Mouse (Mus musculus) retina, postnatal 1 day (tissue): Measurements from ENCODE around the gene Nup210.

ENCODE experiments used
- DNase-seq: peaks from one replicate; pipeline ENCODE4 v3.0.0-alpha.2; 2012

The Nup210 gene

DNA sequence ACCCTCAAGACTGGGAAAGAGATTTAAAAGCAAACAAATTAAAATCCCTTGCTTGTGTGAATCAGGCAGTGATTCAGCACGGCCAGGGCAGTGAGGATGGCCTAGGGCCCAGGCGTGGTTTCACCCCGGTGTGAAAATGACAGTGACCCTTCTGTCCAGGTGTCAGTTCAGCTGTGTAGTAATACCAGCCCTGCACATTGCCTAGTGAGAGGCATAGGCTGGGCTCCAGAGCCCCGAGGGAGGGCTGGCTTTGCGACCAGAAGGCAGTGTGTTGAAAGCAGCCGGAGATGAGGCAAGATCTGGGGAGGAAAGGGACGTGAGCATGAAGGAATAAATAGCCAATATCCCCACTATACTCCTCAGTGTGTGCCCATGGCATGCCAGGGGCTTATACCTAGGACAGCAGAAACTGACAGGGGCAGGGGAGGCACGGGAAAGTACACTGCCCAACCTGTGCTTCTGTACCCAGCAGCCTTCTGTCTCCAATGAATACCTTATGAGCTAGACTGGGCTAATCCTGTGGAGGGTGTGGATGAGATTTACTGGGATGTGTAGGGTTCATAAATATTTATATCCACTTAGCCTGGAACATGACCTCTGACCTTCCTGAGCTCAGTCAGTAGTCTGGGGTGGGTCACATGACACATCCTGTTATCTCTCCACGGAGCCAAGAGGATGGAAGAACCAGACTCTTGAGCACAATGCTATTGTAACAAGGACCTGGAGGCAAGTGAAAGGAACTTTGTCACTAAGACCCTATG is 102.3 kb downstream of the Nup210 start:
- peak; percentile 25 for DNase-seq

DNA sequence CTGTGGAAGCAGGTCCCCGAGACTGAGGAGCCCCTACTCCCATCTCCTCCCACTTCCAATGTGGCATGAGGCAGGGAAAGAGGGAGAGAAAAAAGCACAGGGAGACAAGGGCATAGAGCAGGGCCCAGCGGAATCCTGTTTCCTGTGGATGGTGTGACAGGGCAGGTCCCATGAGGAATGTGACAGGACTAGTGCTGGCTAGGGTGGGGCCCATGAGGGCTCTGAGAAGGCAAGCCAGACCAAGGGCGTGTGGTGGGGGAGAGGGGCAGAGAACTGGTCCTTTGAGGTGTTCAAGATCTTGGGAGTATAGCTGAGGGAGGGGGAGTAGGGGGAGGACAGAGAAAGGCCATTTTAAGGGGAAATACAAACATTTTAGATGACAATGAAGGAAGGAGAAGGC is 104.2 kb downstream of the Nup210 start:
- DNase-seq, result no peak

DNA sequence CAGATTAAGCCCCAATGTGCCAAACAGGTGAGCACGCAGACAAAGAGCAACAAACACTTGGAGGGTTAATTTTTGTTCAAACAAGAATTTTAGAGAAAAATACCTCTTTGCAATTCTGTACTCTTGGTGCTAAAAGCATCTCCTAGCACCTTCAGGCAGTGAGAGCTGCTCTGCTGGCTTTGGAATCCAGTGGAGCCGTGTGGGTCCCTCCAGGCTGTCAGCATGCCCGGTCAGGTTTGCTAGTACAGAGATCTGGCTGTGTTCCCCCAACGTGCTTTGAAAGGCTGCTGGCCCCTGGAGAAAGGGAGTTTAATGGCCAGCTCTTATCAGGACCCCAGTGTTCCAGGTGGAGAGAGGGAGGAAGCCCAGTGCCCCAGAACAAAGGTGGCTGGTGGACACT is 105.1 kb downstream of the Nup210 start:
- no peak for DNase-seq

DNA sequence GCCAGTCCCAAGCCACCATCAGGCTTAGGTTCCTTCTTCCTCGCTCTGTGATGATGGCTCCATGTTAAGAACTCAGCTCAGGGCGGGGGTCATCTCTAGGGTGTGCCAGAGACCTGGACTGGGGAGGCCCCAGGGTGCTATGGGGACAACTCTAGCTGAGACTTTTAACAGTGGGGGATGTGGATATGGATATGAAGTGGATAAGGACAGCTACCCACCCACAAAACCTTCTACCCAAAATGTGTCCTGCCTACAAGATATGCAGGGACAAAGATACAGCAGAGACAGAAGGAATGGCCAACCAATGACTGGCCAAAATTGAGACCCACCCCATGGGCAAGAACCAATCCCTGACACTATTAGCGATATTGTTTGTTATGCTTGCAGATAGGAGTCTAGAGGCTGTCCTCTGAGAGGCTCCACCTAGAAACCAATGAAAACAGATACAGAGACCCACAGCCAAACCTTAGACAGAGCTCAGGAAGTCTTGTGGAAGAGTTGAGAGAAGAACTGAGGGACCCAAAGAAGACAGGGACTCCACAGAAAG is 108.3 kb downstream of the Nup210 start:
- no peak for DNase-seq

DNA sequence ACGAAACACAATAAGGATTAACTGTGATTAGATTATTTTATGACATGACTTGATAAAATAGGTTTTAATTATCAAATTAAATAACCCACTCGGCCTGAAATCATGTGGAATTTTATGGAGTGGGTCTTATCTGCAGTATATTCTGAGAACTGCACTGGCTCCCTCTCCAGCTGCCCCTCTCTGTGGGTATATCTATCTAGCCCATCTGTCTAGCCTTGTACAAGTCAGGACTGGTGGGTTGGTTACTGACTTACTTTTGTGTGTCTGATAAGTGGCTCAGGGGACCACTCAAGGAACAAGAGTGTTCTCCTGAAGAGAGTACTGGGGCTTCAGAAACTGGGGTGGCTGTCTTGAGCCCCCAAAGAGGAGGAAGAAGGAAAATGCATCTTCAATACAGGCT is 109.4 kb downstream of the Nup210 start:
- DNase-seq, result no peak

DNA sequence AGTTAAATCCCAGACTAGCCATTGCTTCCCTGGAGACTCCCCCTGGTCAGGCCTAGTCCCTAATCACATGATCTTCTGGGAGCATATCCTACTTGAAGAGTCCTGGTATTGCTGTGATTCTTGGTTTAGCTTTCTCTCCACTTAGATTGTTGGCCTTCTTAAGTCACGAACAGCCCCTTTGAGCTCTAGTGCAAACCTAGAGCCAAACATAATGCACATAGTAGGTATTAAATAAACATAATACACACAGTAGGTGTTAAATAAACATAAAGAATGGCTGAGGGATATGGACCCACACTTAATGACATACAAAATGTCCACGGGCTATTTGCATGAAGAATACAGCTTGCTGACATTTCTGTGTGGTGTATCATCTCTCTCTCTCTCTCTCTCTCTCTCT is 112.5 kb downstream of the Nup210 start:
- DNase-seq, result no peak

DNA sequence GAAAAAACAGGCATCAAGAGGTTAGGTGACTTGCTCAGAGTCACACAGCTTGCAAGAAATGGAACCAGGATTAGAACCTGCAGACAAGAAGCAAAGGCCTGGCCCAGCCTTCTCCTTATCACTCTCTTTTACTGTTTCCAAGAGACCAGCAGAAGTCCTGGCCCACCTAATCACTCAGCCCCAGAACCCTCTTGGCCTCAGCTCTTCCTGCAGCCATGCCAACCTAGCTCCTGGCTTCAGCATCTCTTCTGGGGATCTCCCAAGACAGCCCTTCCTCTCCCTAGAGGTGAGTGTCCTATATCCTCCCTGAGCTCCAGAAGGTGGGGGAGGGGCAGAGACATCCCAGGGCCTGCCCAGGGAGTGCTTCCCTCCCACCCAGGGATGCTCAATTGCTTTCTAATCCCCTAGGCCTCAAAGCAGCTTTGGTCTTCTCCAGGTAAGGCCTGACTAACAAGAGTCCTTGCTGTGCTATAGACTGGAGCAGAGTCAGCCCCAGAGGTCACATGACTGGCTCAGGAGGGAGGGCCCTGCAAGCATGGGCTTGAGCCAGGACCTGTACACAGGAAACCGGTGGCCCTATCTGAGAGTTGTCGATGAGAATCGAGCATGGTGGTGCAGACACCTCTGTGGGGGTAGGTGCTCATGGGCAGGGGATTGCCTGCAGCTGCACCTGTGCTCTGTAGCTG is 113.2 kb downstream of the Nup210 start:
- DNase-seq, result peak; percentile 15

DNA sequence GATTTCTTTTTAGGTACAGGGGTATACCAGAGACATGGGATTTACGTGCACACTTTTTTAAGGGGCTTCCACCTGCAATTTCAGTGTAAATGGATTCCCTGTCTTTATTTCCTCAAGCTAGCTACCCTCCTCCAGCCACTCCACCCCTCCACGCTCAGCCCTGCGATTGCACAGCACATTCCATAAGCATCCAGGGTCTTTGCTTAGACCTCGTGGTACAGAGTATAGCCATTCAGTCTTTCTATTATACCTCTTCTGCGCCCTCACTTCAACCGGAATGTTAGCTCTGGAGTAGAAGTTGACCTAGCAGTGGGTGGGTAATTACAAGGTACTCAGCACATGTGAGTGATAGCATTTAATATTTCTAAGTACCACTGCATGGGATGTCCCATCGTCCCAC is 115.1 kb downstream of the Nup210 start:
- DNase-seq, result no peak

DNA sequence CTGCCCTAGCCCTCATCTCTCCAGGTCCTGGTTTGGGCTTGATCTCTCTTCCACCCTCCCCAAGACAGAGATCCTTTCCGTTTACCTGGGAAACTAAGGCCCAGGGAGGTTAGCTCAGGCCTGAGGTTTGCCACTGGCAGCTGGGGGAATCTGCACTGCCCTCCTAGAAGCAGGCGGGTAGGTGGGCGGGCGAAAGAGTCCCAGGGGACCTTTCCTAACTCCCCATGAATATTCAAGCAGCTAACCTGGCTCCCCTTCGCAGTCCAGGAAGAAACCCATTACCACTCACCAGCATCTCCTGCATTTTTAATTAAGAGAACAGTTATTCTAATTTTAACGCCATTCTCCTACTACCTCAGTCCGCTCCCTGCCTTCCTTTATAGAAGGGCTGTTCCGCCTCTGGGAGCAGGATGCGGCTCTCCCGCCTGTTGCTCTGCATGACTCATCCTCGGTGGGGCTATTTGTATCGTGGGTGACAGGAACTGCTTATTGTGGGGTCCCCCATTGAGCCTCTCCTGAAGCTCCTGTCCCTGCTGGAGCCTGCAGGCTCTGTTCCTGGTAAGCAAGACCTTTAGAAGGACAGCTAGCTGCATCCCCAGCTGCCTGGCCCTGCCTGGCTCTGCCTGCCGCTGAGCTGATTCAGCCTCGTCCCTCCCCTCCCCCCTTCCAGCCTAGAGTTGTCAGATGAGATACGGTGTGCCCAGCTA is 115.7 kb downstream of the Nup210 start:
- peak; percentile 51 for DNase-seq

DNA sequence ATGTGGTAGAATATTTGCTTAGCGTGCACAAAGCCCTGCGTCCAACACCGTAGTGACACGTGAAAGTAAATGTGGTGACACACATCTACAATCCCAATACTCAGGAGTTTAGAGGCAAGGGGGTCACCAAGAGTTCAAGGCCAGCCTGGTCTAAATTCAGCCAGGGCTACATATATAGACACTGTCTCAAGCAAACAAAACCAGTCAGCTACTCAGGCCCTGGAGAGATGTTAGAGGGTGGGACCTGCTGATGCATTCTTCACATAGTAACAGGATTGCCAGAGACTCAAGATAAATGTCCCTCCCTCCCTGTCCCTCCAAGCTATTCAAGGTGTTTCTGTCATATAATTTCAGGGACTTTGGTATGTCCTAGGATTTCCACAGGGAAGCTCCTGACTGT is 117.5 kb downstream of the Nup210 start:
- DNase-seq, result no peak

DNA sequence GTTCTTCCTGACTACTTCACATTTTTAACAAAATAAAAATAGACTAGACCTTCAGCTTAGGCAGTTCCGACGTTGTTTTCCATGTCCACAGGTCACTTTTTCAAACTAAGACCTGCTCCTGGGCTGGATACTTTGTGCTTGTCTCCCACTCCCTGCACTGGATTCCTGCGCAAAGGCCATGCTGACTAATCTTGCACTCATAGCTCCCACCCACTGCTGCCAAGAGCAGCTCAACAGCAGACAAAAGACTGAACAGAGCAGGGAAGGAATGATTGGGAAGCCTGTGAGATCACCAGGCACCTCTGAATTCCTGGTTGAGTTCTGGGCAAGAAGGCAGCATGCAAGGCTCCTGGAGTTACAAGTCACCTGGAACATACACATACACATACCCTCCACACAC is 119.6 kb downstream of the Nup210 start:
- no peak for DNase-seq

DNA sequence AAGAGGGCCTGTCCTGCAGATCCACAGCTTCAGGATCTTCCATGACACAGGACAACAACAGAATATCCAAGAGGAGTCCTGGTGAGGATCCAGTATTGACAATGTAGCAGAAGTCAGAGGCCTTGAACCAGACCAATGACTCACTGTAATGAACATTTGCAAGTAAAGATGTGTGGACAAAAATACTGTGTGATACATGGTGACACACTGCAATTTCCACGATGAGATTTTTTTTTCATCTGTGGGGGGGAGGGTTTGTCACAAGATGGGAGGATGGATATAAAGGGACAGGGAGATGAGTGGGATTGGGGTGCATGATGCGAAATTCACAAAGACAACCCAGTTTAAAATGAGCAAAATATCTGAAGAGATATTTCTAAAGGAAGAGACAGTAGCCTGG is 120.4 kb downstream of the Nup210 start:
- no peak for DNase-seq

DNA sequence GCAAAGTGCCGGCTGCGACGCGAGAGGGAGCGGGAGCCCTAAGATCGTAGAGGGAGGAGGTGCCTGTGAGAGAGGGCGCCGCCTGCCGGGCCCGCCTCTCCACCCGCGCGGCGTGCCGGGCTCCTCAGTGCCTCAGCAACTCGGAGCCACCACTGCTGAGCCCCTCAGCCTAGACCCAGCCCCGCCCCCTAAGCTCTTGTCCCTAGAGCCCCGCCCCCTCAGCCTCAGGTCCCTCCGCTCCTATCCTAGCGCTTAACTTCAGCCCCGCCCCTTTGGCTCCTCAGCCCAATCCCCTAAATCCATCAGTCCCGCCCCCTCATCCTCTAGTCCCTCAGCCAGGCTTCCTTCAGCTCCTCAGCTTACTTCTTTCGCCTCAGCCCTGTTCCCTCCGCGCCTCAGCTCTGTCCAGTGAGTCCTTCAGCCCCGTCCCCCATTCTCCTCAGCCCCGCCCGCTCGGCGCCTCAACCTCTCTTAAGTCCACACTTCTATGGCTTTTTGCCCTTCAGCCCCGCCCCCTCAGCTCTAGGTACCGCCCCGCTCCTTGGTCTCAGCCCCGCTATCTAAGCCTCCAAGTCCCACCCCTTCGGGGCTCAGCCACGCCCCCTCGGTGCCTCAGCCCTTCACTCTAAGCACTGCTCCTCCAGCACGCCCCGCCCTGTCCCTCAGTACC is 127.8 kb downstream of the Nup210 start, which contains the start of gene Iqsec1:
Iqsec1 (minus strand) TSS at position 38 of the 670 bp plus-strand sequence.
- peak; percentile 98 for DNase-seq

DNA sequence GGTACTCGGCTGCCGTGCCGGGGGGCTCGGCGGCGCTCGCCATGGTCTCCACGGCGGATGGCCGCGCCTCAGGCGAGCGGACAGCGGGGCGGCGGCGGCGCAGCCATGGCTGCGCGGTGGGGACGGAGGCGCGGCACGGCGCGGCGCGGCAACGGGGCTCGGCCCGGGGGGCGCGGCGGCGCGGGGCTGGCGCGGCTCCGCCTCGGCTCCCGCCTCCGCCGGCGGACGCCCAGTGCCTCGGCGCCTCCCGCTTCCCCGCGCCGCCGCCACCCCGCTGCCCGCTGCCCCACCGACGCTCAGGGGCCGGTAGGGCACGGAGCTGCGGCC is 128.4 kb downstream of the Nup210 start:
- DNase-seq, result no peak

DNA sequence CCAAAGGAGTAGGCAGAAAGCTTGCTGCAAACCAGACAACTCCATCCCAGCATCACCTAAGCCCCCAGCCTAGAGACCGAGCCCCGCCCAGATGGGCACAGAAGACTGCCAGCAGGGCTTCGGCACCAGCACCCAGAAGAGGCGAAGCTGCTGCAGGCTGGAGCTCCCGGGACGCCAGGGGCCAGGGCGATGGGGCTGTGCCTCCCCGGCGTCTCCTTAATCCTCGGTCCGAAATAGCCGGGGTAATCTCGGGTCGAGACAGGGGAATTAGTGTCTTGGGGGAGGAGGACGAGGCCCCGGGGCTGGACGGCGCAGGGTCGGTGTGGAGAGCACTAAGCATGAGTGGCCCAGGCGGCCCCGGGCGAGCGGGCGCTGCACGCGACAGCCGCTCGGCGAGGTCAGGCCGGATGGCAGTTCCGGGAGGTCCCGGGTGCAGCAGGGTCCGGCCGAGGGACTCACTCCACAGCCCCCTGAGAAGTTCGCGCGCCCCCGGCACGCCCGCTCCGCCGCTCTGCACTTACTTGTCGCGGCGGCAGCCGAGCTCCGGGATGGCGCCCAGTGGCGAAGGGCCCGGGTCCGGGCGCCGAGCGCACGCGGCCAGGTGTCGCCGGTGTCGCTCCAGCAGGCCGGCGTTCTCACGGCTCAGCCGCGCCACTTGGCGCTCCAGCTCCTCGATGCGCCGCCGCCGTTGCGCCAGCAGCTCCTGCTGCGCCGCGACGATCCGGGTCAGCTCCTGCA is 128.9 kb downstream of the Nup210 start:
- peak; percentile 77 for DNase-seq

DNA sequence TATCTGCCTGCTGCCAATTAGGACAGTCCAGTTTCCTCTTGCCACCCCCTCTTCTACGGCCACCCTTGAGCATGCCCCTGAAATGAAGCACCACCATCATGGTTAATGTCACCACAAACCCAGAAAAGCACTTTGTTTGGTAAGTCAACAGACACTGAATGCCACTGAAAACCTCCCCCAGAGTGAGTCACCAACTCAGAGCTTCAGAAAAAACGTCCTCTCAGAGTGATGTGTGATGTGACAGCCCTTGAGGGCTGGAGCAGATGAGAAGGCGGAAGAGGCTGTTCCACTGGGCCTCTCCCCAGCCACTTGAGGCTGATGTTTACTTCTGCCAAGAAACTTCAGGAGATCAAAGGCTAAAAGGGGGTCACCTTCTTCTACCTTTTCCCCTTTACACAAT is 132.5 kb downstream of the Nup210 start:
- DNase-seq, result no peak

DNA sequence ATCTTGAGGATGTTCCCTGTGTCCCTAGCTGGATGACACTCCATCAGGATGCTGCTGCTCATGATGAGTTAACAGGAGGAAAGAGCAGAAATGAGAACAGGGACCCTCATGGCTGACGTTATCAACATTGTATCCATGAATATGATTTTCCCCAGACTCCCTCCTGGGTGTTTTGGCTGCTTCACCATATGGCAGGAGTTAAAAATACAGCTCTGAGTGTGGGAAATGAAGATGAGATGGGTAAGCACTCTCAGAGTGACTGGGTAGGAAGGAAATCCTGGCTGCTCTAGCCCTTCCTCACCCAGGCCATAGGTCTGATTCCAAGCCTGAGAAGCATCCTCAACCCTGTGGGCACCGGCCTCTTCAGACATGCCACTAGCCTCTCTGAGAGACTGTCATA is 142.3 kb downstream of the Nup210 start:
- DNase-seq, result no peak

DNA sequence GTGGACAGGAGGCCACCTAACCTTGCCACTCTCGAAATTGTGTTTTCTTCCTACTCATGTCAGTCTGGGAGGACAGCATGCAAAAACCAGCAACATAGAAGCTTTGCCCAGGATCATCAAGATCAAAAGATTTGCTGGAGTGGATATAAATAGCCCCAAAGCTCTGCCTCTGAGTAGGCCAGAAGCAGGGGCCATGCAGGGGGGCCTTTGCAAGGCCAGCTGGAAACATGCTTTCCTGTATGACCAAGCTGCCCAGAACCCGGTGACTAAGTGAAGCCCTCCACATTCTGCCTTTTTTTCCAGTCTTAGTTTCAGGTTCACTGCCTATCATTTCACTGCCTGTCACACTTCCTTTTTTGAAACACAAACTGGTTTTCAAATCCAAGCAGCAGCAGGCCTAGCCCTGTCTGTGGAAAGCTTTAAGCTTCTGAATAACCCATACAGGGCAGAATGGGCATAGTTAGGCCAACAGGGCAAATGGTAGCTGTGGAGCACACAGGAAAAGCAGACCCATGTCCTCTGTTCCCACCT is 147.2 kb downstream of the Nup210 start:
- peak; percentile 70 for DNase-seq
